Mouse (Mus musculus): ENCODE results near the gene Vash2. TPM values are rescaled to one million over a fixed set of nuclear protein-coding genes. Genes with fewer than 3 reads are reported as not detected.

Vash2 gene
- total and polyA plus RNA-seq, 2 experiments from 2014 or later = 23.5 to 39.5 TPM

DNA sequence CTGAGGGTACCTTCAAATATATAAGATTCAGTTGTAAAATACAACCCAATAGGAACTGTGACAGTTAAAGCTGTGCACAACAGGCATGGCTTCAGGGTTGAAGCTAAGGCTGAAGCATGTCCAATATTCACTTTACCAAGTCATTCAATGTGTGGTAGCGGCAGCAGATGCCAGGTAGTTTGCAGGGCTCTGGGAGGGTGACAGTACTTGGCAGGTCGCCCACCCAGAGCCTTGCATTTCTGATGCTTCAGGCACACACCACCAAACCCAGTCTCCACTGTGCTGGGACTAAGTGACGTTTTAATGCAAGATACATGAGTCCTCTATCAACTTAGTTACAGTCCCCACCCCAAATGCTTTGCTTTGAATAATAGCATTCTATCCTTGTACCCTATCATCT, 21.6 kb upstream of the Vash2 start:
- Histone ChIP-seq H3K9me3 (replicated peaks; ENCODE audit: control insufficient read depth, low read length) (peaks cover 8% of the 10 kb centered on the region), H3K4me1 (ENCODE audit: control insufficient read depth, insufficient read depth) (peaks cover 1% of the 10 kb centered on the region; the same call in 1 of the 2 replicates), H3K27me3 (ENCODE audit: control insufficient read depth, insufficient read depth, low read length) (no peaks in the 10 kb centered on the region), H3K36me3 (replicated peaks; ENCODE audit: control insufficient read depth, insufficient read depth, low read length) (peaks cover 12% of the 10 kb centered on the region; the same call in 1 of the 2 replicates), H3K9ac (replicated peaks; ENCODE audit: low read depth, low read length) (no peak overlapping the region), H3K27ac (ENCODE audit: low read depth) (no peak overlapping the region), H3K4me2 (ENCODE audit: low read depth, low read length) (no peak overlapping the region), H3K4me3 (ENCODE audit: low read depth, low read length) (no peak overlapping the region)
- no peak for ATAC-seq (ENCODE audit: insufficient read depth, low read depth)
- TF ChIP-seq EP300 (IDR thresholded peaks at IDR 0.05; ENCODE audit: low read depth) (no peak), CTCF (IDR thresholded peaks at IDR 0.05; ENCODE audit: low read depth) (no peak)
- no peak for DNase-seq (ENCODE audit: low spot score)
- 39% methylated on average over 3 of the region's 3 CpGs for WGBS

DNA sequence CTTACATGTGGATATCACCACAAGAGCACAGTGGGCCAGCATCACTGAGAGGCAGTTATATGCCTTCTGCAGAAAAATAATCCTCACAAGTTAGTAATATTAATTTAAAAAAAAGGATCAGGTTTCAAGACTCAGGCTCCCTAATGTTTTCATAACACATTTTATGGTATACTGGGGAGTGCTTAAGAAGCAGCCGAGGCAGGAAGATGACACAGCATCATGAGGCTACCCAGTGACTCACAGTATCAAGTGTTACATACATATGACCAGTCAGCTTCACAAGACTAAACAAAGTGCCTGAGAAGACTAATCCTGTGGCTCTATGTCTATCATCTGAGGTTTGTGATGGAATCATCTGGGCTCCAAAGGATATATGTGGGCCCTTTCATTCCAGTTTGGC, 18.9 kb upstream of the Vash2 start:
- H3K9ac ChIP-seq (replicated peaks; ENCODE audit: low read depth, low read length) = no peak overlapping the region
- no peak overlapping the region for H3K27ac ChIP-seq (ENCODE audit: low read depth)
- TF ChIP-seq CTCF (IDR thresholded peaks at IDR 0.05; ENCODE audit: low read depth) (no peak), EP300 (IDR thresholded peaks at IDR 0.05; ENCODE audit: low read depth) (no peak)
- H3K4me2 ChIP-seq (ENCODE audit: low read depth, low read length) = no peak overlapping the region
- H3K27me3 ChIP-seq (ENCODE audit: control insufficient read depth, insufficient read depth, low read length) = no peaks in the 10 kb centered on the region
- 79% methylated on average over 1 of the region's 1 CpGs for WGBS
- no peak overlapping the region for H3K4me3 ChIP-seq (ENCODE audit: low read depth, low read length)
- DNase-seq (ENCODE audit: low spot score) = no peak
- no peaks in the 10 kb centered on the region for H3K36me3 ChIP-seq (replicated peaks; ENCODE audit: control insufficient read depth, insufficient read depth, low read length)
- peaks cover 7% of the 10 kb centered on the region; the same call in 1 of the 2 replicates for H3K4me1 ChIP-seq (ENCODE audit: control insufficient read depth, insufficient read depth)
- H3K9me3 ChIP-seq (replicated peaks; ENCODE audit: control insufficient read depth, low read length) = peaks cover 8% of the 10 kb centered on the region
- ATAC-seq (ENCODE audit: insufficient read depth, low read depth) = no peak

DNA sequence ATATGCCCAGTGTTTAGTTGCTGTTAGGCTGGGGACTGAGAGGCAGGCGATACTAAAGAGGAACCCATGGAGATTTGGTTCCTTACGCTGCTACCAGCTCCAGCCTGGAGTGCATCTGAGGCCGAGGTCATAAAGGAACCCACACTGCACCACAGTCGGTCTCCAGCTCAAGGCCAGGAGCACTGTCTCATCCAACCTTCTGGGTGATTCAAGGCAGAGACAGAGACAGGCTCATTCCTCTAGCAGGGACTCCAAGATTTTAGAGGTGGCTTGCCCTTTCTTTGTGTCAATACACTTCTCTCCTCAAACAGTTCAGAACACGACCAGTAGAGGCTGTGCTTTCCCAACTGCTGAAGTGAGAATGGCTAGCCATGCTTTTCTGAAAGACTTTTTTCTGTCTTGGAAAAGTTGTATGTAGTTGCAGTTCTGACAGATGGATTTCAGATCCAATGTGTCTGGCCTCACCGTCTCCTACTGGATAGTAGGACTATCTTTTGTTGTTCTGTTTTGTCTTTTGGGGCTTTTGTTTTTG, 17.3 kb upstream of the Vash2 start:
- DNase-seq (ENCODE audit: low spot score) = no peak
- Histone ChIP-seq H3K4me3 (ENCODE audit: low read depth, low read length) (no peak overlapping the region), H3K9ac (replicated peaks; ENCODE audit: low read depth, low read length) (no peak overlapping the region), H3K27ac (ENCODE audit: low read depth) (no peak overlapping the region), H3K27me3 (ENCODE audit: control insufficient read depth, insufficient read depth, low read length) (no peaks in the 10 kb centered on the region), H3K9me3 (replicated peaks; ENCODE audit: control insufficient read depth, low read length) (peaks cover 8% of the 10 kb centered on the region), H3K36me3 (replicated peaks; ENCODE audit: control insufficient read depth, insufficient read depth, low read length) (no peaks in the 10 kb centered on the region), H3K4me1 (ENCODE audit: control insufficient read depth, insufficient read depth) (peaks cover 7% of the 10 kb centered on the region; the same call in 1 of the 2 replicates), H3K4me2 (ENCODE audit: low read depth, low read length) (no peak overlapping the region)
- no peak for TF ChIP-seq EP300 (IDR thresholded peaks at IDR 0.05; ENCODE audit: low read depth)
- peak; percentile 37; the same call in 1 of the 2 replicates for TF ChIP-seq CTCF (IDR thresholded peaks at IDR 0.05; ENCODE audit: low read depth)
- WGBS = 70% methylated on average over 6 of the region's 6 CpGs
- ATAC-seq (ENCODE audit: insufficient read depth, low read depth) = no peak

DNA sequence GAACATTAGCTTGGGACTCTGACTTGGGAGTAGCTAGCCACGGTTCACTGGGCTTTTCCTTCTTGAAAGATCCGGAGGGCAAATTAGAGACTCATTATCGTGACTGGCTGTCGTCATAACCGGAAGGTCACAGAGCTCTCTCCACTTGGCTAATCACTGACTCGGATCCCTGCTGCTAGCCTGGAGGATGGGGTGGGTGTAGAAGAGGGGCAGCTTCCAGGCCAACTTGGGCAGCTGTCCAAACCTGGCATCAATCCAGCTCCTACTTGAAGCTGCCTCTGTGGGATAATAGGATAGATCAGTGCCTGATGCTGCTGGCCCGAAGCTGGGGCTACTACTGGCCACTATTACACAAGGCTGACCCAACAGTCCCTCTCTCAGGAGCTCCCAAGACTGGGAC, 16.5 kb upstream of the Vash2 start:
- no peak overlapping the region for H3K27ac ChIP-seq (ENCODE audit: low read depth)
- ATAC-seq (ENCODE audit: insufficient read depth, low read depth) = peak; percentile 36; the same call in 1 of the 2 replicates
- WGBS = 22% methylated on average over 7 of the region's 7 CpGs

DNA sequence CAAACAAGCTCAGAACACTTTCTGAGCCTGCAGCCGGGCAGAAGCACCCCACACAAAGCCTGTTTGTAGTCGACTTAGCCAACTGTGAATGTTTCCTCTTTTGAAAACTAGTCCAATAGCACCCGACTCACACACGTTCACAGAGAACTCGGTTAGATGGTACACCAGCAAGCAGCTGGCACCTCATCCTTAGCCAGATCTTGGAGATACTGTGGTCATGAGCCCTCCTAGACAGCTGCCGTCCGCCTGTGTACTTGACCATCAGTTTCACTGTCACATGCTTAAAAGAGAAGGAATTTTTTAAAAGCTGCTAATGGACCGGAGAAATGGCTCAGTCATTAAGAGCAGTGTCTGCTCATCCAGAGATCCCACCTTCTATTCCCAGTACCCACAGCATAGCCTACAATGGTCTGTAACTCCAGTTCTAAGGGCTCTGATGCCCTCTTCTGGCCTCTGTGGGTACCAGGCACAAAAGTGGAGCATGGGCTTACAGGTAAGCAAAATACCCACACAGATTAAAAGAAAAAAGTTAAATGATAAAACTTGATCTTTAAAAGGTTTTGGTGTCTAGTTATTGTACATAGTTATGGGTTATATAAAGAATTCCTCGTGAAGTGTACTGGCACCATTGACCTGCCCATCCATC, 10.5 kb upstream of the Vash2 start:
- 80% methylated on average over 9 of the region's 9 CpGs for WGBS
- H3K27ac ChIP-seq (ENCODE audit: low read depth) = no peak overlapping the region

More for the DNA sequence above, 16.5 kb upstream of the Vash2 start:
- 0 out of 2 replicates have a peak overlapping the region, but pooled peaks have one; percentile 6 for H3K4me2 ChIP-seq (ENCODE audit: low read depth, low read length)
- peaks cover 7% of the 10 kb centered on the region; the same call in 1 of the 2 replicates for H3K4me1 ChIP-seq (ENCODE audit: control insufficient read depth, insufficient read depth)
- H3K4me3 ChIP-seq (ENCODE audit: low read depth, low read length) = no peak overlapping the region
- H3K36me3 ChIP-seq (replicated peaks; ENCODE audit: control insufficient read depth, insufficient read depth, low read length) = no peaks in the 10 kb centered on the region
- no peak for TF ChIP-seq CTCF (IDR thresholded peaks at IDR 0.05; ENCODE audit: low read depth)
- TF ChIP-seq EP300 (IDR thresholded peaks at IDR 0.05; ENCODE audit: low read depth) = no peak
- no peak overlapping the region for H3K9ac ChIP-seq (replicated peaks; ENCODE audit: low read depth, low read length)
- no peaks in the 10 kb centered on the region for H3K27me3 ChIP-seq (ENCODE audit: control insufficient read depth, insufficient read depth, low read length)
- H3K9me3 ChIP-seq (replicated peaks; ENCODE audit: control insufficient read depth, low read length) = peaks cover 8% of the 10 kb centered on the region
- peak; percentile 39 for DNase-seq (ENCODE audit: low spot score)

More for the DNA sequence above, 10.5 kb upstream of the Vash2 start:
- ATAC-seq (ENCODE audit: insufficient read depth, low read depth) = no peak
- Histone ChIP-seq H3K9me3 (replicated peaks; ENCODE audit: control insufficient read depth, low read length) (no peaks in the 10 kb centered on the region), H3K4me3 (ENCODE audit: low read depth, low read length) (no peak overlapping the region), H3K4me1 (ENCODE audit: control insufficient read depth, insufficient read depth) (no peaks in the 10 kb centered on the region), H3K36me3 (replicated peaks; ENCODE audit: control insufficient read depth, insufficient read depth, low read length) (no peaks in the 10 kb centered on the region), H3K4me2 (ENCODE audit: low read depth, low read length) (no peak overlapping the region), H3K27me3 (ENCODE audit: control insufficient read depth, insufficient read depth, low read length) (no peaks in the 10 kb centered on the region), H3K9ac (replicated peaks; ENCODE audit: low read depth, low read length) (no peak overlapping the region)
- DNase-seq (ENCODE audit: low spot score) = no peak
- peak; percentile 23; the same call in 1 of the 2 replicates for TF ChIP-seq CTCF (IDR thresholded peaks at IDR 0.05; ENCODE audit: low read depth)
- no peak for TF ChIP-seq EP300 (IDR thresholded peaks at IDR 0.05; ENCODE audit: low read depth)
